Mouse (Mus musculus): ENCODE results near the gene Trim40. TPM values are rescaled to one million over a fixed set of nuclear protein-coding genes. Genes with fewer than 3 reads are reported as not detected.

Trim40 gene
- polyA plus RNA-seq, 1 experiment: 0.13 TPM

DNA sequence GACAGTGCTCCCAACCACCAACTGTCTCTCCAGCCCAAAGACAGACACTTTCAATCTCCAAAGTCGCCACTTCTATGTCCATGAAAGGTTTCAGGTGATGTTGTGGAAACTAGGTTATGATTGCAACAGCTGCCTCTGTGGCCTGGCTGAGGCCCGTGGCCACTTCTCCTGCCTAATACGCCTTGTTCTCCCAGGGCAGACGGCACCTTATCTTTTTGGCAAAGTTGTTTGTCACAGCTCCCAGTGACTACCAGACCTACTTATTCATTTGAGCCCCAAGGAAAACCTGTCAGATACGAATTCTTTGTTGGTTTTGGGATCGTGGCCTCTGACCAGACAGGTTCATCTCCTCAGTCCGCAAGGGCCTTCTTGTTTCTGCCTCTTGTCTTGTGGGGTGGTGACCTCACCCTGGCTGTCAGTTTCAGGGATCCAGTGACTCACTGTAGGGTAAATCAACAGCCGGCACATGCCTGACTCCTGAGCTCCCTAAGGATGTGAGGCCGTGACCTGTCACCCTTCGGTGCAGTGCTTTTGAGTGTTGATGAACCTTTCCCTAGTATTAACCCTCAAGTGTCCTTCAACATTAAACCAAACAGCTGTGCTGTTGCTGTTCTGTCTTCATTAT is 37.7 kb upstream of the Trim40 start:
- TF ChIP-seq CTCF (conservative IDR thresholded peaks at IDR 0.05; ENCODE audit: insufficient read depth, insufficient read length, low read depth, low read length): no peak
- no peak for TF ChIP-seq POLR2A (IDR thresholded peaks at IDR 0.05; ENCODE audit: low read depth, low read length)
- no peak for DNase-seq
- WGBS: 55% methylated on average over 10 of the region's 10 CpGs
- Histone ChIP-seq H3K36me3 (ENCODE audit: control insufficient read depth, insufficient read depth, low read length) (no peaks in the 10 kb centered on the region), H3K4me3 (ENCODE audit: insufficient read depth, low read depth, low read length) (no peak overlapping the region), H3K4me1 (ENCODE audit: control insufficient read depth, insufficient read depth, low read length) (0 out of 2 replicates have a peak, but pooled peaks cover 2% of the 10 kb centered on the region), H3K27me3 (replicated peaks; ENCODE audit: control insufficient read depth, insufficient read depth, low read length) (no peaks in the 10 kb centered on the region), H3K27ac (ENCODE audit: insufficient read depth, low read depth, low read length) (no peak overlapping the region)

- no peak overlapping the region for H3K27ac ChIP-seq (ENCODE audit: insufficient read depth, low read depth, low read length)
- H3K27me3 ChIP-seq (replicated peaks; ENCODE audit: control insufficient read depth, insufficient read depth, low read length): no peaks in the 10 kb centered on the region
- 55% methylated on average over 4 of the region's 4 CpGs for WGBS
- no peaks in the 10 kb centered on the region for H3K36me3 ChIP-seq (ENCODE audit: control insufficient read depth, insufficient read depth, low read length)
- no peak for DNase-seq
- no peaks in the 10 kb centered on the region for H3K4me1 ChIP-seq (ENCODE audit: control insufficient read depth, insufficient read depth, low read length)
- TF ChIP-seq CTCF (conservative IDR thresholded peaks at IDR 0.05; ENCODE audit: insufficient read depth, insufficient read length, low read depth, low read length) (no peak), POLR2A (IDR thresholded peaks at IDR 0.05; ENCODE audit: low read depth, low read length) (no peak)
- no peak overlapping the region for H3K4me3 ChIP-seq (ENCODE audit: insufficient read depth, low read depth, low read length)
Measured at GRCm38 (mm10) chr17:36923491-36923890, 33.6 kb upstream of the Trim40 start.

DNA sequence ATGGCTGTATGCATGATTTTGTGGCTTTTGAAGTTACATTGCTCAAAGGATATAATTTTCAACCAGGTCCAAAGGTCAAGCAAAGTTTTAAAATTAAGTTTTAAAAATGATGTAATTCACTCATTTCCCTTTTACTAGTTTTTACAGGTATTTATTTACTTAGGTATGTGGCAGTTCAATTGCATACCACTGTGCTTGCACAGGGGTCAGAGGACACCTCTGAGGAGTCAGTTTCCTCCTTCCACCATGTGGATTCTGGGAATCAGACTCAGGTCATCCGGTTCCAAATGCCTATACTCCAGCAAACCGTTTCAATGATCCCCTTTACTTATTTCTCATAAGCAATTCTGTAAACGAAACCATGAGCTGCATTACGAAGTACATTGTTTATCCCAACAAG is 32.8 kb upstream of the Trim40 start:
- TF ChIP-seq POLR2A (IDR thresholded peaks at IDR 0.05; ENCODE audit: low read depth, low read length): no peak
- no peak for TF ChIP-seq CTCF (conservative IDR thresholded peaks at IDR 0.05; ENCODE audit: insufficient read depth, insufficient read length, low read depth, low read length)
- Histone ChIP-seq H3K4me3 (ENCODE audit: insufficient read depth, low read depth, low read length) (no peak overlapping the region), H3K4me1 (ENCODE audit: control insufficient read depth, insufficient read depth, low read length) (no peaks in the 10 kb centered on the region), H3K27ac (ENCODE audit: insufficient read depth, low read depth, low read length) (no peak overlapping the region), H3K36me3 (ENCODE audit: control insufficient read depth, insufficient read depth, low read length) (no peaks in the 10 kb centered on the region), H3K27me3 (replicated peaks; ENCODE audit: control insufficient read depth, insufficient read depth, low read length) (no peaks in the 10 kb centered on the region)
- WGBS: 73% methylated on average over 4 of the region's 4 CpGs
- DNase-seq: no peak

- WGBS: 41% methylated on average over 15 of the region's 15 CpGs
- Histone ChIP-seq H3K27me3 (replicated peaks; ENCODE audit: control insufficient read depth, insufficient read depth, low read length) (no peaks in the 10 kb centered on the region), H3K4me1 (ENCODE audit: control insufficient read depth, insufficient read depth, low read length) (no peaks in the 10 kb centered on the region), H3K4me3 (ENCODE audit: insufficient read depth, low read depth, low read length) (no peak overlapping the region), H3K36me3 (ENCODE audit: control insufficient read depth, insufficient read depth, low read length) (no peaks in the 10 kb centered on the region), H3K27ac (ENCODE audit: insufficient read depth, low read depth, low read length) (no peak overlapping the region)
- DNase-seq: peak; percentile 8
- no peak for TF ChIP-seq POLR2A (IDR thresholded peaks at IDR 0.05; ENCODE audit: low read depth, low read length)
- no peak for TF ChIP-seq CTCF (conservative IDR thresholded peaks at IDR 0.05; ENCODE audit: insufficient read depth, insufficient read length, low read depth, low read length)
Measured at GRCm38 (mm10) chr17:36920239-36920638, 30.3 kb upstream of the Trim40 start.

GRCm38 (mm10) chr17:36915076-36915475 is 25.2 kb upstream of the Trim40 start:
- Histone ChIP-seq H3K27me3 (replicated peaks; ENCODE audit: control insufficient read depth, insufficient read depth, low read length) (no peaks in the 10 kb centered on the region), H3K36me3 (ENCODE audit: control insufficient read depth, insufficient read depth, low read length) (no peaks in the 10 kb centered on the region), H3K4me3 (ENCODE audit: insufficient read depth, low read depth, low read length) (no peak overlapping the region), H3K4me1 (ENCODE audit: control insufficient read depth, insufficient read depth, low read length) (no peaks in the 10 kb centered on the region), H3K27ac (ENCODE audit: insufficient read depth, low read depth, low read length) (no peak overlapping the region)
- DNase-seq: peak; percentile 60
- WGBS: 12% methylated on average over 9 of the region's 9 CpGs
- no peak for TF ChIP-seq POLR2A (IDR thresholded peaks at IDR 0.05; ENCODE audit: low read depth, low read length)
- TF ChIP-seq CTCF (conservative IDR thresholded peaks at IDR 0.05; ENCODE audit: insufficient read depth, insufficient read length, low read depth, low read length): peak; percentile 89

GRCm38 (mm10) chr17:36914108-36914507 is 24.2 kb upstream of the Trim40 start:
- peak; percentile 79 for DNase-seq
- WGBS: 4% methylated on average over 2 of the region's 2 CpGs
- TF ChIP-seq POLR2A (IDR thresholded peaks at IDR 0.05; ENCODE audit: low read depth, low read length) (no peak), CTCF (conservative IDR thresholded peaks at IDR 0.05; ENCODE audit: insufficient read depth, insufficient read length, low read depth, low read length) (peak; percentile 62)
- Histone ChIP-seq H3K27me3 (replicated peaks; ENCODE audit: control insufficient read depth, insufficient read depth, low read length) (no peaks in the 10 kb centered on the region), H3K27ac (ENCODE audit: insufficient read depth, low read depth, low read length) (no peak overlapping the region), H3K36me3 (ENCODE audit: control insufficient read depth, insufficient read depth, low read length) (no peaks in the 10 kb centered on the region), H3K4me3 (ENCODE audit: insufficient read depth, low read depth, low read length) (no peak overlapping the region), H3K4me1 (ENCODE audit: control insufficient read depth, insufficient read depth, low read length) (no peaks in the 10 kb centered on the region)

DNA sequence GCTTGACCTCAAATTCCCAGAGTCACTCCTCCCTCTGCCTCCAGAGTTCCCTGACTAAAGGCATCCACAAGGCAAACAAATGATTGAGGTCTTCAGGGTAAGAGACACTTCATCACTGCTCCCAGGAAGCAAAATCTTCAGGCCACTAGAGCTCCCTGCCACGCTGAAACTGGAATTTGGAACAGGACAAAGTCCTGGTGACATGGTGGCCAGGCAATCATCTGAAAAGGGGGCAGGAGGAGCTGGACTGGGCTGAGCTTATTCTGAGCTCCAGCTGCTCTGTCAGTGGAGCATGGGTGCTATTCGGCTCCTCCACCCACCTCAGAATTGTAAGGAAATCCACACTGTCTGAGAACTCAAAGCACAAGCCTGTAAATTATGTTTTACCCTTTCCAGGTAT is 22.1 kb upstream of the Trim40 start:
- 40% methylated on average over 2 of the region's 2 CpGs for WGBS
- no peaks in the 10 kb centered on the region for H3K4me1 ChIP-seq (ENCODE audit: control insufficient read depth, insufficient read depth, low read length)
- peak; percentile 34 for DNase-seq
- no peaks in the 10 kb centered on the region for H3K27me3 ChIP-seq (replicated peaks; ENCODE audit: control insufficient read depth, insufficient read depth, low read length)
- TF ChIP-seq CTCF (conservative IDR thresholded peaks at IDR 0.05; ENCODE audit: insufficient read depth, insufficient read length, low read depth, low read length) (no peak), POLR2A (IDR thresholded peaks at IDR 0.05; ENCODE audit: low read depth, low read length) (no peak)
- no peaks in the 10 kb centered on the region for H3K36me3 ChIP-seq (ENCODE audit: control insufficient read depth, insufficient read depth, low read length)
- no peak overlapping the region for H3K27ac ChIP-seq (ENCODE audit: insufficient read depth, low read depth, low read length)
- no peak overlapping the region for H3K4me3 ChIP-seq (ENCODE audit: insufficient read depth, low read depth, low read length)

Measured in kidney, adult 2 months (tissue).